Mouse (Mus musculus) neural tube, embryonic 14.5 days (tissue): ENCODE measurements around the gene Vstm5. TPM values are rescaled to one million over a fixed set of nuclear protein-coding genes. Genes with fewer than 3 reads are reported as not detected.

ENCODE experiments used
- polyA plus RNA-seq: library from polyadenylated mRNA; unstranded; fragments of >200 nt; fragmentation: Nextera tagmentation; extraction: Ambion mirVana; gene quantifications from 2 replicates; pipeline ENCODE4 v1.2.1, GENCODE M21; 2014

The Vstm5 gene
- polyA plus RNA-seq, 1 experiment from 2014 or later, result 41.8 TPM

Other genes with a start within 250 kb of the Vstm5 start
- gene Panx1, start 193.6 kb upstream of the Vstm5 start, polyA plus RNA-seq, result 209 and 211 TPM in 2 replicates
- gene Hephl1, start 126.9 kb upstream of the Vstm5 start, polyA plus RNA-seq, result 0.07 TPM in 1 of 2 replicates, not detected in the other
- 33.0 and 41.8 TPM in 2 replicates for gene Med17, start 40.9 kb downstream of the Vstm5 start, polyA plus RNA-seq
- gene Taf1d, start 67.2 kb downstream of the Vstm5 start, polyA plus RNA-seq, result 48.1 and 49.2 TPM in 2 replicates
- gene 4931406C07Rik, start 67.4 kb downstream of the Vstm5 start, polyA plus RNA-seq, result 13.4 and 13.6 TPM in 2 replicates
- 19.6 and 19.7 TPM in 2 replicates for gene Cep295, start 118.7 kb downstream of the Vstm5 start, polyA plus RNA-seq